Mouse (Mus musculus): ENCODE measurements around the gene Tjap1. TPM values are rescaled to one million over a fixed set of nuclear protein-coding genes. Genes with fewer than 3 reads are reported as not detected.

The Tjap1 gene
- total and polyA plus RNA-seq, 2 experiments from 2014 or later, result 18.6 to 22.0 TPM

- H3K9me3 ChIP-seq (ENCODE audit: low read length), result no peaks in the 10 kb centered on the region
- no peak overlapping the region for H3K4me2 ChIP-seq (ENCODE audit: low read depth, low read length, poor library complexity, severe bottlenecking)
- ATAC-seq (ENCODE audit: low FRiP score), result no peak
- no peak for TF ChIP-seq CTCF (IDR thresholded peaks at IDR 0.05)
- H3K4me3 ChIP-seq (ENCODE audit: low read depth, low read length), result no peak overlapping the region
- H3K36me3 ChIP-seq (ENCODE audit: insufficient read depth, low read length), result no peaks in the 10 kb centered on the region
- no peak overlapping the region for H3K9ac ChIP-seq (replicated peaks; ENCODE audit: low read length, poor library complexity, severe bottlenecking)
- H3K27ac ChIP-seq (ENCODE audit: low read depth, low read length), result no peak overlapping the region
- H3K27me3 ChIP-seq (ENCODE audit: insufficient read depth, low read length), result no peaks in the 10 kb centered on the region
- H3K4me1 ChIP-seq (ENCODE audit: insufficient read depth, low read length), result no peaks in the 10 kb centered on the region
- 53% methylated on average over 11 of the region's 11 CpGs for whole genome bisulfite sequencing
- no peak for DNase-seq (ENCODE audit: low spot score)
These were observed 4.9 kb upstream of the Tjap1 start for GRCm38 (mm10) chr17:46287678-46288095.

GRCm38 (mm10) chr17:46285407-46285806, 2.6 kb upstream of the Tjap1 start:
- no peak overlapping the region for H3K27ac ChIP-seq (ENCODE audit: low read depth, low read length)
- TF ChIP-seq CTCF (IDR thresholded peaks at IDR 0.05), result no peak
- DNase-seq (ENCODE audit: low spot score) (no peak), ATAC-seq (ENCODE audit: low FRiP score) (no peak)
- H3K4me2 ChIP-seq (ENCODE audit: low read depth, low read length, poor library complexity, severe bottlenecking), result no peak overlapping the region
- H3K4me1 ChIP-seq (ENCODE audit: insufficient read depth, low read length), result peaks cover 7% of the 10 kb centered on the region; the same call in 1 of the 2 replicates
- H3K27me3 ChIP-seq (ENCODE audit: insufficient read depth, low read length), result no peaks in the 10 kb centered on the region
- H3K4me3 ChIP-seq (ENCODE audit: low read depth, low read length), result no peak overlapping the region
- WGBS, result 70% methylated on average over 6 of the region's 6 CpGs
- no peak overlapping the region for H3K9ac ChIP-seq (replicated peaks; ENCODE audit: low read length, poor library complexity, severe bottlenecking)
- H3K36me3 ChIP-seq (ENCODE audit: insufficient read depth, low read length), result no peaks in the 10 kb centered on the region
- no peaks in the 10 kb centered on the region for H3K9me3 ChIP-seq (ENCODE audit: low read length)

GRCm38 (mm10) chr17:46284653-46285052, 1.8 kb upstream of the Tjap1 start:
- Histone ChIP-seq H3K4me1 (ENCODE audit: insufficient read depth, low read length) (peaks cover 7% of the 10 kb centered on the region; the same call in 1 of the 2 replicates), H3K27me3 (ENCODE audit: insufficient read depth, low read length) (no peaks in the 10 kb centered on the region), H3K4me2 (ENCODE audit: low read depth, low read length, poor library complexity, severe bottlenecking) (no peak overlapping the region), H3K36me3 (ENCODE audit: insufficient read depth, low read length) (no peaks in the 10 kb centered on the region), H3K9me3 (ENCODE audit: low read length) (no peaks in the 10 kb centered on the region), H3K4me3 (ENCODE audit: low read depth, low read length) (no peak overlapping the region), H3K27ac (ENCODE audit: low read depth, low read length) (no peak overlapping the region), H3K9ac (replicated peaks; ENCODE audit: low read length, poor library complexity, severe bottlenecking) (no peak overlapping the region)
- ATAC-seq (ENCODE audit: low FRiP score) (no peak), DNase-seq (ENCODE audit: low spot score) (no peak)
- WGBS, result 50% methylated on average over 7 of the region's 7 CpGs
- no peak for TF ChIP-seq CTCF (IDR thresholded peaks at IDR 0.05)

- Histone ChIP-seq H3K9ac (replicated peaks; ENCODE audit: low read length, poor library complexity, severe bottlenecking) (no peak overlapping the region), H3K4me1 (ENCODE audit: insufficient read depth, low read length) (peaks cover 7% of the 10 kb centered on the region; the same call in 1 of the 2 replicates), H3K9me3 (ENCODE audit: low read length) (no peaks in the 10 kb centered on the region), H3K36me3 (ENCODE audit: insufficient read depth, low read length) (no peaks in the 10 kb centered on the region), H3K27me3 (ENCODE audit: insufficient read depth, low read length) (no peaks in the 10 kb centered on the region), H3K4me2 (ENCODE audit: low read depth, low read length, poor library complexity, severe bottlenecking) (no peak overlapping the region), H3K27ac (ENCODE audit: low read depth, low read length) (no peak overlapping the region), H3K4me3 (ENCODE audit: low read depth, low read length) (no peak overlapping the region)
- ATAC-seq (ENCODE audit: low FRiP score), result no peak
- no peak for DNase-seq (ENCODE audit: low spot score)
- 87% methylated on average over 8 of the region's 8 CpGs for WGBS
- no peak for TF ChIP-seq CTCF (IDR thresholded peaks at IDR 0.05)
These were observed 1.1 kb upstream of the Tjap1 start for GRCm38 (mm10) chr17:46283911-46284310.

GRCm38 (mm10) chr17:46283140-46283539, 314 bp upstream of the Tjap1 start:
- no peak for TF ChIP-seq CTCF (IDR thresholded peaks at IDR 0.05)
- no peak overlapping the region for H3K27ac ChIP-seq (ENCODE audit: low read depth, low read length)
- DNase-seq (ENCODE audit: low spot score) (no peak), ATAC-seq (ENCODE audit: low FRiP score) (peak; percentile 41; the same call in 1 of the 2 replicates)
- H3K4me2 ChIP-seq (ENCODE audit: low read depth, low read length, poor library complexity, severe bottlenecking), result peak overlapping the region; percentile 98
- H3K4me3 ChIP-seq (ENCODE audit: low read depth, low read length), result peak overlapping the region; percentile 57
- peaks cover 7% of the 10 kb centered on the region; the same call in 1 of the 2 replicates for H3K4me1 ChIP-seq (ENCODE audit: insufficient read depth, low read length)
- peaks cover 3% of the 10 kb centered on the region; the same call in 1 of the 2 replicates for H3K36me3 ChIP-seq (ENCODE audit: insufficient read depth, low read length)
- WGBS, result 25% methylated on average over 9 of the region's 9 CpGs
- no peaks in the 10 kb centered on the region for H3K9me3 ChIP-seq (ENCODE audit: low read length)
- H3K27me3 ChIP-seq (ENCODE audit: insufficient read depth, low read length), result no peaks in the 10 kb centered on the region
- 0 out of 2 replicates have a peak overlapping the region, but pooled peaks have one; percentile 59 for H3K9ac ChIP-seq (replicated peaks; ENCODE audit: low read length, poor library complexity, severe bottlenecking)

GRCm38 (mm10) chr17:46278011-46278765, 4.6 kb downstream of the Tjap1 start:
- TF ChIP-seq CTCF (IDR thresholded peaks at IDR 0.05), result no peak
- H3K9me3 ChIP-seq (ENCODE audit: low read length), result no peaks in the 10 kb centered on the region
- 93% methylated on average over 12 of the region's 12 CpGs for WGBS
- no peak overlapping the region for H3K27ac ChIP-seq (ENCODE audit: low read depth, low read length)
- no peak overlapping the region for H3K4me3 ChIP-seq (ENCODE audit: low read depth, low read length)
- H3K4me2 ChIP-seq (ENCODE audit: low read depth, low read length, poor library complexity, severe bottlenecking), result no peak overlapping the region
- no peaks in the 10 kb centered on the region for H3K27me3 ChIP-seq (ENCODE audit: insufficient read depth, low read length)
- H3K4me1 ChIP-seq (ENCODE audit: insufficient read depth, low read length), result peaks cover 7% of the 10 kb centered on the region; the same call in 1 of the 2 replicates
- no peak for ATAC-seq (ENCODE audit: low FRiP score)
- DNase-seq (ENCODE audit: low spot score), result no peak
- H3K36me3 ChIP-seq (ENCODE audit: insufficient read depth, low read length), result peaks cover 9% of the 10 kb centered on the region; the same call in 1 of the 2 replicates
- H3K9ac ChIP-seq (replicated peaks; ENCODE audit: low read length, poor library complexity, severe bottlenecking), result no peak overlapping the region

Measured in midbrain, postnatal 0 days (tissue).